Mouse (Mus musculus) C2C12 (cell line): ENCODE measurements around the gene Gm5269. TPM values are rescaled to one million over a fixed set of nuclear protein-coding genes. Genes with fewer than 3 reads are reported as not detected.

ENCODE experiments used
- H3K27me3 ChIP-seq: one replicate; pipeline ENCODE4 v1.6.1; 2011; ENCODE audit not compliant: control insufficient read depth, insufficient read depth, insufficient read length
- H3K36me3 ChIP-seq: one replicate; pipeline ENCODE4 v1.6.1; 2011; ENCODE audit not compliant: control insufficient read depth, insufficient read depth
- H3K4me3 ChIP-seq: one replicate; pipeline ENCODE4 v1.5.1; 2011; ENCODE audit warnings: mild to moderate bottlenecking, control low read depth; ENCODE audit not compliant: poor library complexity, insufficient read depth, severe bottlenecking
- H3K79me2 ChIP-seq: one replicate; pipeline ENCODE4 v1.6.1; 2011; ENCODE audit not compliant: control insufficient read depth, insufficient read depth
- H3K79me3 ChIP-seq: one replicate; pipeline ENCODE4 v1.6.1; 2011; ENCODE audit warnings: low read depth, control low read depth
- H3ac ChIP-seq: one replicate; pipeline ENCODE3; 2011; ENCODE audit warnings: low read depth; ENCODE audit not compliant: control insufficient read depth, insufficient read length
- CEBPB ChIP-seq: IDR thresholded peaks from one replicate; pipeline ENCODE4 v1.6.1; 2011; ENCODE audit warnings: low read depth, mild to moderate bottlenecking, control low read depth, moderate library complexity
- CTCF ChIP-seq: IDR thresholded peaks from one replicate; pipeline ENCODE4 v1.5.1; 2011; ENCODE audit not compliant: control insufficient read depth, insufficient read depth, insufficient read length
- FOSL1 ChIP-seq: IDR thresholded peaks from one replicate; pipeline ENCODE4 v1.8.0; 2011; ENCODE audit warnings: mild to moderate bottlenecking, low read length; ENCODE audit not compliant: poor library complexity, insufficient read depth, severe bottlenecking
- MAX ChIP-seq: IDR thresholded peaks from one replicate; pipeline ENCODE4 v1.6.1; 2011; ENCODE audit warnings: mild to moderate bottlenecking, control low read depth
- MYOD1 ChIP-seq: IDR thresholded peaks from one replicate; pipeline ENCODE4 v1.6.1; 2011; ENCODE audit warnings: low read depth; ENCODE audit not compliant: control insufficient read depth, insufficient read length
- MYOG ChIP-seq: IDR thresholded peaks from one replicate; pipeline ENCODE4 v1.6.1; 2011; ENCODE audit not compliant: control insufficient read depth, insufficient read length; ENCODE audit errors: extremely low read depth
- USF1 ChIP-seq: IDR thresholded peaks from one replicate; pipeline ENCODE4 v1.6.1; 2011; ENCODE audit warnings: low read depth, mild to moderate bottlenecking, control low read depth, moderate library complexity
- polyA plus RNA-seq: library from polyadenylated mRNA; unstranded; fragments of >200 nt; fragmentation: generic; extraction: Trizol; gene quantifications from one replicate; pipeline ENCODE4 v1.2.1, GENCODE M21; 2012; ENCODE audit warnings: missing spikeins

The Gm5269 gene
- polyA plus RNA-seq, 1 experiment, result not detected

- no peak overlapping the region for H3ac ChIP-seq
- no peaks in the 10 kb centered on the region for H3K27me3 ChIP-seq
- no peaks in the 10 kb centered on the region for H3K36me3 ChIP-seq
- no peaks in the 10 kb centered on the region for H3K79me2 ChIP-seq
- TF ChIP-seq CTCF, result no peak
- no peak overlapping the region for H3K4me3 ChIP-seq
- no peaks in the 10 kb centered on the region for H3K79me3 ChIP-seq
Measured at GRCm38 (mm10) chr1:45875640-45876039, 14.4 kb downstream of the Gm5269 start.

DNA sequence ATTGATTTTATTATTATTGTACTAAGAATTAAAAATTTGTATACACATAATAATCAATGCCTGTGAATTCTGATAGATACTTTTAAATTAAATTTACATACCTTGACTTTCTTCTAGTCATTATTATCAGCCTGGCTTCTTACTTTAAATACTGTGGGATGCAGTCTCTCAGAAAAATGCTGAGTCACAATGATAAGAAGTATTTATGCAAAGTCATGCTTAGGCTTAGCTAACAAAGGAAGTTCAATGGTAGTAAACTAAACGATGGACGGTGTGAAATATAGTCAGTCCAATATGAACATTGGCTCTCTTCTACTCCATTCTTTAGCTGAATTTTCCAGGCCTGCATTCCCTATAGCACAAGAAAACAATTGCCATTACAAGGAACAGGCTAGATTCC lies 16.8 kb downstream of the Gm5269 start:
- Histone ChIP-seq H3K79me2 (no peaks in the 10 kb centered on the region), H3K4me3 (no peak overlapping the region), H3K36me3 (no peaks in the 10 kb centered on the region), H3K27me3 (no peaks in the 10 kb centered on the region), H3K79me3 (no peaks in the 10 kb centered on the region), H3ac (no peak overlapping the region)
- TF ChIP-seq MYOG (no peak), CTCF (no peak), CEBPB (no peak), MYOD1 (no peak), MAX (no peak), FOSL1 (no peak), USF1 (no peak)

DNA sequence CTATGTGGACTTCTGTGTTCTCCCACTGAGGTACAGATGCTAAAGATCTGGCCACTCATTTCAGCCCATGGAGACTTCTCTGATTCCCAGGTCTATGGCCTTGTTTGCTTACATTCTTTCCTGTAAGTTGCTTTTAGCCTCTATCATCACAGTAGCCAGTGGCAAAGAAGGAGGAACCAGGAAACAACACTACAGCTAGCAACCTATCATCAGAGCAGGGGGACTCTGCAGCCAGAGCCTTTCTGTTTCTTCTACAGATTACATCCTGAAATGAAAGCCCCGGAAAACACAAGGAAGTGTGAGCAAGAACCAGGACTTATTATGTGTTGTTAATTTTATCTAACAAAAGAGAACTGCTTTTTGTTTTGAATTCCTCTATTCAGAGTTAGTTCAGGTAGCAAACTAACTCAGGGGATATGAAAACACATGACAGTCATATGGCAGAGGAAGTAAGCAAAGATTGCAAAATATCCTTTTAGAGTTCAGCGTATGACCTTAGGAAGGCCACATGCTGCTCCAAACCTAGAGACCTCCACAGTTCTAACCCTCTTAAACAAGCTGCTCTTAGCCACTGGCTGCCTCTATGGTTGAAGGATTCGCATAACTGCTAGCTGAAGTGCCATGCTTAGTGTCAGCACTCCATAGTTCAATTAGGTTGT lies 21.5 kb downstream of the Gm5269 start:
- no peaks in the 10 kb centered on the region for H3K36me3 ChIP-seq
- no peak overlapping the region for H3ac ChIP-seq
- no peak for TF ChIP-seq FOSL1
- TF ChIP-seq MYOD1, result no peak
- no peak for TF ChIP-seq MAX
- no peak for TF ChIP-seq CTCF
- no peak for TF ChIP-seq CEBPB
- TF ChIP-seq MYOG, result no peak
- TF ChIP-seq USF1, result no peak
- no peaks in the 10 kb centered on the region for H3K27me3 ChIP-seq
- H3K79me2 ChIP-seq, result no peaks in the 10 kb centered on the region
- H3K4me3 ChIP-seq, result no peak overlapping the region
- H3K79me3 ChIP-seq, result no peaks in the 10 kb centered on the region

DNA sequence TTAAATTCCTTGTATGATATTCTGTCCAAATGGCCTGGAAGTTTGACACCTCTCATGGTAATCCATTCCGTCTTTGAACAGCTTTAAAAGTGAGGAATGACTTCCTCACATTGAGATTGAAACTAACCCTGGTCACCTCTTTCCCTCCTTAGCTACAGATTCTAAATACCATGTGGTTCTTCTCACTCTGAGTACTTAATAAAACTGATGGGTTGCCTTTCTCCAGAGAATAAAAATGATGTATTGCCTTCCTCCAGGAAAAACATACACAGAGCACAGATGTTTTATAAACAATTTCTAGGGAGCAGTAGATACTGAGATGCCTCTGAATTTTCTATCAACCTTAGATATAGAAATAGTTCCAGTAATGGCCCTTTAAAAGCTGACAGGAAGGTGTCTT lies 22.0 kb downstream of the Gm5269 start:
- no peaks in the 10 kb centered on the region for H3K79me3 ChIP-seq
- no peaks in the 10 kb centered on the region for H3K79me2 ChIP-seq
- H3K4me3 ChIP-seq, result no peak overlapping the region
- no peak overlapping the region for H3ac ChIP-seq
- H3K36me3 ChIP-seq, result no peaks in the 10 kb centered on the region
- H3K27me3 ChIP-seq, result no peaks in the 10 kb centered on the region
- TF ChIP-seq MAX, result no peak
- TF ChIP-seq CEBPB, result no peak
- TF ChIP-seq MYOG, result no peak
- TF ChIP-seq USF1, result no peak
- no peak for TF ChIP-seq CTCF
- TF ChIP-seq MYOD1, result no peak
- no peak for TF ChIP-seq FOSL1

DNA sequence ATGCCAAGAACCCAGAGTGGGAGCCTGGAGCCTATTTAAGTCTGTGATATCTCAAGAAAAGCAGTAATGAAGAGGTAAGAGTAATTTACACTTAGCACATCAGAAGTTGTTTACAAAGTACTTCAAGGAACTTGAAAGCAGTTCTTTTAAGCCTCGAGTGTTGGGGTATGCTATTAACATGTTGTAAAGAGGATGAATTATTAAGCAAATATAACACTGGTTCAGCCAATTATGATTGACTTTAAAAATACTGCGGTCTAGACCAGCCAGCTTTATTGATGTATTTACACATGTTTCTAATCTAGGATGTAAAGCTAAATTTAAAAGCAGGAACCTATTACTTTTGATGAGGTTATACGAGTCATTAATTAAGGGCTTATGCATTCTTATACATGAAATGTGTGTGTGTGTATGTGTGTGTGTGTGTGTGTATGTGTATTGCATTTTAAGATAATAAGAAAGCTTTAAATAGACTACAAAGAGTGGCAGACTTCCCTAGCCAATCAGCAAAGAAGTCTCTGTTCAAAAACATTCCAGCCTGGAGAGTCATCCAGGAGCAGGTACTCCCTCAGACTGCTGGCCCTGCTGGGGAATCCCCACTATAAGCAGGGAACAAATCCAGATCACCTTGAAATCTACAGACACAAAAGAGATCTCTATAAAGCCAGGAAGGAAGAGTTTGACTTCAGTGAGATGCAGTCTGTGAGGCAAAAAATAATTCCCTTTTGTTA lies 23.6 kb downstream of the Gm5269 start:
- Histone ChIP-seq H3K79me3 (no peaks in the 10 kb centered on the region), H3ac (no peak overlapping the region), H3K4me3 (no peak overlapping the region), H3K27me3 (no peaks in the 10 kb centered on the region), H3K79me2 (no peaks in the 10 kb centered on the region), H3K36me3 (no peaks in the 10 kb centered on the region)
- no peak for TF ChIP-seq USF1
- no peak for TF ChIP-seq MYOD1
- TF ChIP-seq MYOG, result no peak
- no peak for TF ChIP-seq FOSL1
- TF ChIP-seq CEBPB, result no peak
- TF ChIP-seq CTCF, result no peak
- TF ChIP-seq MAX, result no peak

DNA sequence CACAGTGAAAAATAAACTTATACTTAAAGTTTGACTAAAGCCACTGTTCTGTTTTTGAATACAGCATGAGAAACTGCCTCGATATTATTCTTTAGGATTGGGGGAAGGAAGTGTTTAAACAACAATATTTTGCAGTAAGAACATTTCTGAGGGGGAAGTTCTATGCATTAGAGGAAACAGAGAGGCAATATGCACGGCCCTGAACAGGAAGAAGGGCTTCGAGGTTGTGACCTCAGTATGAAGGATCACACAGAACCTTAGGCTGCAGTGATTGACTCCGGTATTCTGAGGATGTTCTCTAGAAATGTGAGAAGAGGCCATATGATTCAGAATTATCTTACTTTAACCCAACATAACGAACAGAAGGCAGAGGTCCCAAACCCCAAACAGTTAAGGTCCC lies 24.3 kb downstream of the Gm5269 start:
- Histone ChIP-seq H3K4me3 (no peak overlapping the region), H3K79me3 (no peaks in the 10 kb centered on the region), H3K36me3 (no peaks in the 10 kb centered on the region), H3ac (no peak overlapping the region), H3K27me3 (no peaks in the 10 kb centered on the region), H3K79me2 (no peaks in the 10 kb centered on the region)
- no peak for TF ChIP-seq MAX
- no peak for TF ChIP-seq MYOD1
- no peak for TF ChIP-seq MYOG
- TF ChIP-seq FOSL1, result no peak
- no peak for TF ChIP-seq CEBPB
- no peak for TF ChIP-seq USF1
- no peak for TF ChIP-seq CTCF
